Mouse (Mus musculus) layer of hippocampus, postnatal 14 days (tissue): Measurements from ENCODE around the gene Oser1. TPM values are rescaled to one million over a fixed set of nuclear protein-coding genes. Genes with fewer than 3 reads are reported as not detected.

Experiments
- DNase-seq, 2 experiments: peaks; one replicate each; pipeline ENCODE4 v3.0.0; 2021 to 2022; ENCODE audit warnings: low spot score in 2 of 2, mixed read lengths in 1 of 2
- total RNA-seq, 2 experiments: library from RNA; stranded (reverse); gene quantifications; 2 replicates each; pipeline ENCODE4 v1.2.3; 2021

Gene Oser1
- total RNA-seq, 2 experiments from 2014 or later = 17.8 to 19.5 TPM

GRCm38 (mm10) chr2:163360858-163361623 is 63.5 kb downstream of the Oser1 start:
- DNase-seq = no peak

DNA sequence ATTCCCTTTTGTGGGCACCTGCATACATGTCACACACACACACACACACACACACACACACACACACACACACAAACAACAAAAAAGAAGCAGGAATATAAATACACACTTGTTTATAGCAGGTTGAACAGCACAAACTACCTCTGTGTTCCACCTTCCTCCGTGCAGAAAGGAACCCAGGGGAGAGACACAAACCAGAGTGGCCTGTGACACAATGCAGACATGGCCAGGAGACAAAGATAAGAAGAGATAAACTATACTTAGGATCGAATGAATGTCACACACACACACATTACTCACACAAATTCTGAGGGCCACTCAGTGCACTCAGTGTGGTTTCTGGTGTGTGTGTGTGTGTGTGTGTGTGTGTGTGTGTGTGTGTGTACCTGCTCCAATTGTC is 65.2 kb downstream of the Oser1 start:
- no peak for DNase-seq

- DNase-seq = no peak
These were observed 65.8 kb downstream of the Oser1 start for GRCm38 (mm10) chr2:163358662-163359061.

GRCm38 (mm10) chr2:163356113-163356840 is 68.2 kb downstream of the Oser1 start:
- DNase-seq = no peak

Other genes starting within 250 kb of the Oser1 start
- gene Tox2, start 221.6 kb downstream of the Oser1 start, total RNA-seq = 10 to 100 TPM; 19.1 to 21.1 TPM
- under 1 TPM; 0.46 to 0.64 TPM for gene Jph2, start 26.7 kb downstream of the Oser1 start, total RNA-seq
- 10 to 100 TPM; 76.6 to 80.3 TPM for gene Gdap1l1, start 13.8 kb upstream of the Oser1 start, total RNA-seq
- gene Fitm2, start 47.9 kb upstream of the Oser1 start, total RNA-seq = 10 to 100 TPM; 17.8 to 20.5 TPM
- gene R3hdml, start 67.6 kb upstream of the Oser1 start, total RNA-seq = not detected
- gene Hnf4a, start 82.1 kb upstream of the Oser1 start, total RNA-seq = not detected
- 10 to 100 TPM; 53.1 to 57.6 TPM for gene Ttpal, start 177.6 kb upstream of the Oser1 start, total RNA-seq
- gene Serinc3, start 220.4 kb upstream of the Oser1 start, total RNA-seq = 100 to 1,000 TPM; 209 to 218 TPM
- gene Pkig, start 233.7 kb upstream of the Oser1 start, total RNA-seq = 10 to 100 TPM; 70.9 to 71.8 TPM